Mouse (Mus musculus) liver, embryonic 13.5 days (tissue): ENCODE data around the gene Fbxw2. TPM values are rescaled to one million over a fixed set of nuclear protein-coding genes. Genes with fewer than 3 reads are reported as not detected.
"Not testable (repeated sequence)": the region's sequence is repeated elsewhere in the genome, so short reads cannot be mapped to it uniquely, and the experiment has no call there.

Experiments
- ATAC-seq: fragments of 200-750 bp; cut with Nextera tagmentation; 2 replicates; pipeline ENCODE4 v1.8.0; 2017; ENCODE audit warnings: low read depth, mild to moderate bottlenecking, moderate number of reproducible peaks, moderate library complexity
- DNase-seq: peaks from one replicate; pipeline ENCODE4 v3.0.0; 2022
- H3K27ac ChIP-seq: fragments of 300-500 bp; sonication (generic); 2 replicates; pipeline ENCODE4 v1.5.1; 2015; ENCODE audit warnings: moderate library complexity, mild to moderate bottlenecking, inconsistent platforms
- H3K27me3 ChIP-seq: fragments of 300-500 bp; sonication (generic); 2 replicates; pipeline ENCODE4 v1.6.1; 2015; ENCODE audit warnings: mild to moderate bottlenecking, inconsistent platforms
- H3K36me3 ChIP-seq: fragments of 300-500 bp; sonication (generic); 2 replicates; pipeline ENCODE4 v1.6.1; 2015; ENCODE audit warnings: mild to moderate bottlenecking, inconsistent platforms
- H3K4me1 ChIP-seq: fragments of 300-500 bp; sonication (generic); replicated peaks from 2 replicates; pipeline ENCODE4 v1.6.1; 2015; ENCODE audit warnings: inconsistent platforms
- H3K4me2 ChIP-seq: fragments of 300-500 bp; sonication (generic); 2 replicates; pipeline ENCODE4 v1.6.1; 2015; ENCODE audit warnings: inconsistent platforms, mild to moderate bottlenecking, moderate library complexity
- H3K4me3 ChIP-seq: fragments of 300-500 bp; sonication (generic); replicated peaks from 2 replicates; pipeline ENCODE4 v1.5.1; 2015; ENCODE audit warnings: mild to moderate bottlenecking, inconsistent platforms
- H3K9ac ChIP-seq: fragments of 300-500 bp; sonication (generic); 2 replicates; pipeline ENCODE4 v1.6.1; 2015; ENCODE audit warnings: mild to moderate bottlenecking, inconsistent platforms
- H3K9me3 ChIP-seq: fragments of 300-500 bp; sonication (generic); replicated peaks from 2 replicates; pipeline ENCODE4 v1.6.1; 2016; ENCODE audit warnings: inconsistent platforms
- WGBS: fragments of 180-500 bp; shearing (Covaris S2); methylation state at CpG from one replicate; pipeline ENCODE4 v1.1.7; 2015; ENCODE audit not compliant: insufficient replicate concordance; 5-methylcytosine and 5-hydroxymethylcytosine counted together
- polyA plus RNA-seq: library from polyadenylated mRNA; unstranded; fragments of >200 nt; fragmentation: Nextera tagmentation; extraction: Ambion mirVana; gene quantifications from 2 replicates; pipeline ENCODE4 v1.2.1, GENCODE M21; 2015

The Fbxw2 gene
- polyA plus RNA-seq, 1 experiment from 2014 or later, result 57.7 TPM

GRCm38 (mm10) chr2:34840143-34840542 is 14.0 kb upstream of the Fbxw2 start:
- ATAC-seq, H3K9ac ChIP-seq, H3K27me3 ChIP-seq, H3K36me3 ChIP-seq, H3K4me2 ChIP-seq, H3K4me1 ChIP-seq, H3K27ac ChIP-seq, H3K4me3 ChIP-seq, H3K9me3 ChIP-seq, DNase-seq: not testable (repeated sequence)
- 64% methylated on average over 5 of the region's 5 CpGs for WGBS

GRCm38 (mm10) chr2:34835669-34836068 is 9.6 kb upstream of the Fbxw2 start:
- Histone ChIP-seq H3K4me1 (no peaks in the 10 kb centered on the region), H3K9ac (no peak overlapping the region), H3K4me3 (no peak overlapping the region), H3K27ac (no peak overlapping the region), H3K4me2 (no peak overlapping the region), H3K36me3 (no peaks in the 10 kb centered on the region), H3K9me3 (no peaks in the 10 kb centered on the region), H3K27me3 (no peaks in the 10 kb centered on the region)
- WGBS, result 55% methylated on average over 3 of the region's 3 CpGs
- DNase-seq (no peak), ATAC-seq (no peak)

- Histone ChIP-seq H3K9me3 (no peaks in the 10 kb centered on the region), H3K9ac (no peak overlapping the region), H3K4me2 (no peak overlapping the region), H3K27ac (no peak overlapping the region), H3K27me3 (no peaks in the 10 kb centered on the region), H3K4me3 (no peak overlapping the region), H3K36me3 (no peaks in the 10 kb centered on the region), H3K4me1 (no peaks in the 10 kb centered on the region)
- WGBS, result 75% methylated on average over 17 of the region's 17 CpGs
- DNase-seq (no peak), ATAC-seq (no peak)
These were observed 7.5 kb upstream of the Fbxw2 start for GRCm38 (mm10) chr2:34833624-34834023.

- H3K36me3 ChIP-seq, H3K4me1 ChIP-seq, H3K27me3 ChIP-seq, H3K4me2 ChIP-seq, DNase-seq, H3K9ac ChIP-seq, ATAC-seq, H3K4me3 ChIP-seq, H3K9me3 ChIP-seq, H3K27ac ChIP-seq: not testable (repeated sequence)
- 57% methylated on average over 11 of the region's 11 CpGs for WGBS
These were observed 6.8 kb upstream of the Fbxw2 start, which contains the start of gene Gm34653 for GRCm38 (mm10) chr2:34832766-34833457. Gene Gm34653 (plus strand): TSS chr2:34833007.

GRCm38 (mm10) chr2:34830066-34830465 is 4.0 kb upstream of the Fbxw2 start:
- H3K9ac ChIP-seq, H3K9me3 ChIP-seq, DNase-seq, H3K27ac ChIP-seq, H3K27me3 ChIP-seq, H3K36me3 ChIP-seq, ATAC-seq, H3K4me3 ChIP-seq, H3K4me2 ChIP-seq: not testable (repeated sequence)
- WGBS, result 90% methylated on average over 17 of the region's 17 CpGs
- H3K4me1 ChIP-seq, result peaks cover 18% of the 10 kb centered on the region

GRCm38 (mm10) chr2:34828026-34828425 is 1.9 kb upstream of the Fbxw2 start:
- H3K36me3 ChIP-seq, result peaks cover 5% of the 10 kb centered on the region; the same call in 1 of the 2 replicates
- ATAC-seq, result peak; percentile 25; the same call in 1 of the 2 replicates
- H3K4me2 ChIP-seq, result no peak overlapping the region
- peak overlapping the region; percentile 71 for H3K27ac ChIP-seq
- H3K4me1 ChIP-seq, result peaks cover 37% of the 10 kb centered on the region
- WGBS, result 54% methylated on average over 1 of the region's 1 CpGs
- H3K27me3 ChIP-seq, result no peaks in the 10 kb centered on the region
- H3K4me3 ChIP-seq, result no peak overlapping the region
- no peak for DNase-seq
- H3K9me3 ChIP-seq, result no peaks in the 10 kb centered on the region
- no peak overlapping the region for H3K9ac ChIP-seq

- Histone ChIP-seq H3K36me3 (peaks cover 7% of the 10 kb centered on the region), H3K27ac (peak overlapping the region; percentile 71), H3K27me3 (no peaks in the 10 kb centered on the region), H3K4me1 (peaks cover 41% of the 10 kb centered on the region), H3K4me3 (no peak overlapping the region), H3K9me3 (no peaks in the 10 kb centered on the region), H3K9ac (no peak overlapping the region), H3K4me2 (0 out of 2 replicates have a peak overlapping the region, but pooled peaks have one; percentile 81)
- ATAC-seq (no peak), DNase-seq (no peak)
- WGBS, result 77% methylated on average over 4 of the region's 4 CpGs
These were observed 1.5 kb upstream of the Fbxw2 start for GRCm38 (mm10) chr2:34827591-34827990.

- H3K9me3 ChIP-seq, result no peaks in the 10 kb centered on the region
- DNase-seq (no peak), ATAC-seq (no peak; the same call in 1 of the 2 replicates)
- WGBS, result 31% methylated on average over 20 of the region's 21 CpGs
- peak overlapping the region; percentile 92 for H3K27ac ChIP-seq
- peaks cover 47% of the 10 kb centered on the region for H3K4me1 ChIP-seq
- H3K4me3 ChIP-seq, result peak overlapping the region; percentile 93
- H3K9ac ChIP-seq, result peak overlapping the region; percentile 97
- peaks cover 16% of the 10 kb centered on the region for H3K36me3 ChIP-seq
- peak overlapping the region; percentile 81 for H3K4me2 ChIP-seq
- H3K27me3 ChIP-seq, result no peaks in the 10 kb centered on the region
These were observed 535 bp upstream of the Fbxw2 start for GRCm38 (mm10) chr2:34826460-34827231.

GRCm38 (mm10) chr2:34818492-34818891 is 7.6 kb downstream of the Fbxw2 start:
- 82% methylated on average over 2 of the region's 2 CpGs for WGBS
- no peak for ATAC-seq
- H3K27me3 ChIP-seq, result no peaks in the 10 kb centered on the region
- no peak overlapping the region for H3K9ac ChIP-seq
- H3K4me2 ChIP-seq, result no peak overlapping the region
- H3K9me3 ChIP-seq, result no peaks in the 10 kb centered on the region
- H3K4me1 ChIP-seq, result peaks cover 34% of the 10 kb centered on the region
- no peak for DNase-seq
- H3K27ac ChIP-seq, result no peak overlapping the region
- H3K36me3 ChIP-seq, result peaks cover 86% of the 10 kb centered on the region
- H3K4me3 ChIP-seq, result no peak overlapping the region

- Histone ChIP-seq H3K9ac (0 out of 2 replicates have a peak overlapping the region, but pooled peaks have one; percentile 36), H3K36me3 (peaks cover 94% of the 10 kb centered on the region), H3K4me1 (peaks cover 19% of the 10 kb centered on the region), H3K27ac (peak overlapping the region; percentile 79)
- not testable (repeated sequence) for H3K4me2 ChIP-seq, H3K27me3 ChIP-seq, H3K4me3 ChIP-seq, H3K9me3 ChIP-seq
- peak; percentile 32 for DNase-seq
- peak; percentile 57; the same call in 1 of the 2 replicates for ATAC-seq
- 90% methylated on average over 2 of the region's 2 CpGs for WGBS
These were observed 10.2 kb downstream of the Fbxw2 start for GRCm38 (mm10) chr2:34815893-34816292.

GRCm38 (mm10) chr2:34812706-34813105 is 13.4 kb downstream of the Fbxw2 start:
- ATAC-seq (no peak), DNase-seq (no peak)
- Histone ChIP-seq H3K9me3 (no peaks in the 10 kb centered on the region), H3K4me1 (peaks cover 47% of the 10 kb centered on the region), H3K27ac (no peak overlapping the region), H3K4me3 (no peak overlapping the region), H3K9ac (no peak overlapping the region), H3K36me3 (peaks cover 95% of the 10 kb centered on the region), H3K27me3 (no peaks in the 10 kb centered on the region), H3K4me2 (no peak overlapping the region)
- 79% methylated on average over 7 of the region's 7 CpGs for WGBS
